ENCODE assay signal across 9 mouse cellular contexts in genomic region chr17:9776286-9777016, GRCm38 (mm10).
DNase-seq lines count a peak whose midpoint lies in the region; ATAC-seq and TF ChIP-seq lines count a peak whose summit lies in the region.
"Had no signal": no experiment of that assay in that cellular context is flagged by ENCODE, and none has a peak within 500 bp of the region (broad histone marks: within the 10 kb centered on the region; RNA-seq: fewer than 3 reads in every experiment).

No protein-coding gene starts in this region.

- intact Hi-C loops in left cerebral cortex, postnatal 4 days (cut with DNase I): no loop called here

- H3K4me2 ChIP-seq in forebrain, embryonic 13.5 days: peak overlapping the region; percentile 27

- peaks cover 39% of the 10 kb centered on the region for H3K4me1 ChIP-seq in forebrain, embryonic 13.5 days

- TF ChIP-seq CTCF in layer of hippocampus, adult 2 months (conservative IDR thresholded peaks at IDR 0.05): no peak

- H3K9me3 ChIP-seq in forebrain, embryonic 13.5 days (replicated peaks): no peaks in the 10 kb centered on the region

- H3K36me3 ChIP-seq in forebrain, embryonic 13.5 days (ENCODE audit: poor library complexity, severe bottlenecking): no peaks in the 10 kb centered on the region
- H3K36me3 ChIP-seq: G1E had no signal

- DNase-seq in layer of hippocampus, adult 2 months (ENCODE audit: low spot score in 2 of 2): peak in 1 of 2 experiments; percentile 78
- no peak for DNase-seq in layer of hippocampus, postnatal 25 days (ENCODE audit: extremely low spot score in 1 of 2, low spot score in 1 of 2)
- peak; percentile 54 for DNase-seq in left cerebral cortex, postnatal 4 days
- DNase-seq in right cerebral cortex, postnatal 25 days: peak; percentile 44
- no peak for DNase-seq in B cell, adult 2 months
- DNase-seq in kidney, adult 8-10 months: no peak

- H3K4me3 ChIP-seq in layer of hippocampus, adult 2 months: no peak overlapping the region; the same call in 1 of the 2 replicates
- H3K4me3 ChIP-seq in forebrain, embryonic 13.5 days: no peak overlapping the region

- no peak overlapping the region for H3K9ac ChIP-seq in forebrain, embryonic 13.5 days

- H3K27ac ChIP-seq in layer of hippocampus, adult 2 months: peak overlapping the region; percentile 80
- H3K27ac ChIP-seq in forebrain, embryonic 13.5 days: peak overlapping the region; percentile 88

- no peaks in the 10 kb centered on the region for H3K27me3 ChIP-seq in forebrain, embryonic 13.5 days

- ATAC-seq in forebrain, embryonic 13.5 days: peak; percentile 86
- ATAC-seq in CD4-positive, CD25-positive, alpha-beta regulatory T cell, adult 4 months: no peak

- WGBS in forebrain, embryonic 13.5 days: 10% methylated on average over 8 of the region's 9 CpGs

Comparison
In these comparisons a context has a peak if more than half of its experiments do, and no peak if none do; other contexts are left out.
1. DNase-seq: peak in left cerebral cortex, postnatal 4 days (single experiment) and right cerebral cortex, postnatal 25 days (single experiment); none in layer of hippocampus, postnatal 25 days (0 of 2), B cell, adult 2 months (0 of 2) and kidney, adult 8-10 months (0 of 2).